Mouse (Mus musculus) cortical plate, adult 2 months (tissue): ENCODE data around the gene Tenm4.

Experiments used
- CTCF ChIP-seq: fragments of 200-500 bp; IDR thresholded peaks from 2 replicates; pipeline ENCODE4 v1.5.1; 2011; ENCODE audit warnings: mild to moderate bottlenecking, control low read depth, low read length; ENCODE audit not compliant: insufficient read depth; ENCODE audit errors: extremely low read depth
- POLR2A ChIP-seq: fragments of 200-500 bp; IDR thresholded peaks from 2 replicates; pipeline ENCODE4 v1.6.1; 2011; ENCODE audit warnings: mild to moderate bottlenecking, low read length, control low read depth; ENCODE audit not compliant: insufficient read depth; ENCODE audit errors: extremely low read depth

DNA sequence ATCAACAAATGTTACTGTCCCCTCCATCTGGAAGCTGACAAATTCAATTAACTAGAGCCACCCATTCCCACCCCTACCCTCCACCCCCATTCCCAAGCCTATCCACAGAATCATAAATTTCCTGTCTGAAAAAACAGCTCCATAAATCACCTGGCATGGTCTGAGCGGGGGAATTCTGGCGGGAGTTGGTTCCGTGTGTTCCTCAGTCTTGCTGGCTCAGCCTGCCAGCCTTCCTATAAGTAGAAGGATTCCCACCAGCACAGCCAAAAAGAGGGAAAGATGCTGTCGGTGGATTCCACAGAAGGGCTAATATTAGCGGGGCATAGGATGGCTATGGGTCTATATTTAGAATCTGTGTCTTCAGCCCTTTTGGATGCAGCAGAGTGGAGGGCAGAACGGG lies 204.5 kb downstream of the Tenm4 start:
- TF ChIP-seq POLR2A (no peak), CTCF (no peak)
